Mouse (Mus musculus) intestine, postnatal 0 days (tissue): Measurements from ENCODE around the gene Cd274. TPM values are rescaled to one million over a fixed set of nuclear protein-coding genes. Genes with fewer than 3 reads are reported as not detected.

Experiments
- ATAC-seq: fragments of 200-750 bp; cut with Nextera tagmentation; 2 replicates; pipeline ENCODE4 v1.8.0; 2017; ENCODE audit warnings: mild to moderate bottlenecking, moderate TSS enrichment, moderate library complexity
- H3K27ac ChIP-seq: fragments of 300-500 bp; sonication (generic); 2 replicates; pipeline ENCODE4 v1.5.1; 2014; ENCODE audit warnings: mild to moderate bottlenecking, low read depth, low read length, moderate library complexity
- H3K27me3 ChIP-seq: fragments of 300-500 bp; sonication (generic); replicated peaks from 2 replicates; pipeline ENCODE4 v1.6.1; 2014; ENCODE audit warnings: low read length, mixed read lengths; ENCODE audit not compliant: control insufficient read depth, insufficient read depth
- H3K36me3 ChIP-seq: fragments of 300-500 bp; sonication (generic); 2 replicates; pipeline ENCODE4 v1.6.1; 2014; ENCODE audit warnings: mild to moderate bottlenecking, moderate library complexity; ENCODE audit not compliant: control insufficient read depth, insufficient read depth
- H3K4me1 ChIP-seq: fragments of 300-500 bp; sonication (generic); replicated peaks from 2 replicates; pipeline ENCODE4 v1.6.1; 2014; ENCODE audit warnings: antibody characterized with exemption, low read length, mixed read lengths; ENCODE audit not compliant: control insufficient read depth, insufficient read depth
- H3K4me2 ChIP-seq: fragments of 300-500 bp; sonication (generic); replicated peaks from 2 replicates; pipeline ENCODE4 v1.6.1; 2014; ENCODE audit warnings: low read depth, mild to moderate bottlenecking, moderate library complexity
- H3K4me3 ChIP-seq: fragments of 300-500 bp; sonication (generic); 2 replicates; pipeline ENCODE4 v1.5.1; 2014; ENCODE audit warnings: low read depth, low read length
- H3K9ac ChIP-seq: fragments of 300-500 bp; sonication (generic); 2 replicates; pipeline ENCODE4 v1.6.1; 2014; ENCODE audit warnings: mild to moderate bottlenecking, low read depth, low read length
- H3K9me3 ChIP-seq: fragments of 300-500 bp; sonication (generic); 2 replicates; pipeline ENCODE4 v1.6.1; 2016; ENCODE audit warnings: mixed run types; ENCODE audit not compliant: control insufficient read depth
- CTCF ChIP-seq: sonication (generic); IDR thresholded peaks from 2 replicates; pipeline ENCODE4 v1.5.1; 2016; ENCODE audit warnings: low read depth, mild to moderate bottlenecking, control low read depth, antibody characterized with exemption, moderate library complexity
- WGBS: fragments of 180-500 bp; shearing (Covaris S2); extraction: QIAGEN DNeasy Blood & Tissue Kit; methylation state at CpG from one replicate; pipeline ENCODE4 v1.1.7; 2014; 5-methylcytosine and 5-hydroxymethylcytosine counted together
- polyA plus RNA-seq: library from polyadenylated mRNA; unstranded; fragments of >200 nt; fragmentation: Nextera tagmentation; extraction: Ambion mirVana; gene quantifications from 2 replicates; pipeline ENCODE4 v1.2.1, GENCODE M21; 2015

Cd274 gene
- polyA plus RNA-seq, 1 experiment from 2014 or later: 0.30 TPM

DNA sequence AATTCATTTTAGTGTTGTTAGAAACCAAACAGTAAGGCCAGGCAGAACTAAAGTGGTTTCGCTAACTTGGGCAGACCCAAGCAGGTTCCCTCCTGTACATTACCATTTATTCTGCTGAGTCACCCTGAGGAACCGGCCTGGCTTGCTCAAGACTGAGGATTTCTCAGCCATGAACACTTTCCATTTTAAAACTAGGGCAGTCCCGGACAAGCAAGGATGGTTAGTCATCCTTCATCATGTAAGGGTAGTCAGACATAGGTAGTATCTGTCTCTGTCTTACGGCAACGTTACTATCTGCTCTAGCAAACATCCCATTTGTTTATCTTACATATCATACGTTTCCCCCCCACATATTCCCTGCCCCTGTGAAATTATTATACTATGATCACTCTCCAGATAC is 17.7 kb downstream of the Cd274 start:
- Histone ChIP-seq H3K27me3 (no peaks in the 10 kb centered on the region), H3K9ac (no peak overlapping the region), H3K9me3 (no peaks in the 10 kb centered on the region), H3K36me3 (no peaks in the 10 kb centered on the region), H3K4me1 (no peaks in the 10 kb centered on the region), H3K4me3 (no peak overlapping the region), H3K27ac (no peak overlapping the region), H3K4me2 (no peak overlapping the region)
- no peak for TF ChIP-seq CTCF
- 66% methylated on average over 6 of the region's 6 CpGs for WGBS
- no peak for ATAC-seq

- Histone ChIP-seq H3K4me2 (no peak overlapping the region), H3K9ac (no peak overlapping the region), H3K4me1 (no peaks in the 10 kb centered on the region), H3K36me3 (no peaks in the 10 kb centered on the region), H3K27ac (no peak overlapping the region), H3K9me3 (no peaks in the 10 kb centered on the region), H3K27me3 (no peaks in the 10 kb centered on the region), H3K4me3 (no peak overlapping the region)
- no peak for TF ChIP-seq CTCF
- no peak for ATAC-seq
- WGBS: 85% methylated on average over 4 of the region's 4 CpGs
Observed at GRCm38 (mm10) chr19:29385822-29386221, 18.6 kb downstream of the Cd274 start.

GRCm38 (mm10) chr19:29388818-29389217 is 21.6 kb downstream of the Cd274 start:
- 88% methylated on average over 1 of the region's 1 CpGs for WGBS
- H3K36me3 ChIP-seq: no peaks in the 10 kb centered on the region
- no peaks in the 10 kb centered on the region for H3K9me3 ChIP-seq
- H3K9ac ChIP-seq: no peak overlapping the region
- H3K27ac ChIP-seq: no peak overlapping the region
- no peak overlapping the region for H3K4me3 ChIP-seq
- ATAC-seq: no peak
- no peak overlapping the region for H3K4me2 ChIP-seq
- no peaks in the 10 kb centered on the region for H3K27me3 ChIP-seq
- TF ChIP-seq CTCF: no peak
- H3K4me1 ChIP-seq: no peaks in the 10 kb centered on the region

DNA sequence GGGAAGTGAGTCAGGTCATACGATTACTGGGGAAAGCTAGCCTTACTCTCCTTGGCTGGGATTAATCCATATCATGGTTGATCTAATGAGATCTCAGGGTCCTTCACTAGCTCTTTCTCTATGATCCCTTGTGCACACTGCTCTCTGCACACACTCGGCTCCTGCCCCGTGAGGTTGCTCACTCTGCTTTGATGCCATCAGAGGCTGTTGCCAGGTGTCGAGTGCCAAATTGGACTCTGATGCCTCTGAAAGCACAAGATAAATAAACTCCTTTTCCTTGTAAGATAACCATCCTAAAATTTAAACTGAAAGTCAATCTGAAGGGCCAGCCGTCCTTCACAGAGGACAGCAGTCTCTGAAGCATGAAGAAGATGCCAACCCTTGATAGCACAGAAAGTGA is 23.2 kb downstream of the Cd274 start:
- Histone ChIP-seq H3K36me3 (no peaks in the 10 kb centered on the region), H3K9ac (no peak overlapping the region), H3K27me3 (no peaks in the 10 kb centered on the region), H3K27ac (no peak overlapping the region), H3K9me3 (no peaks in the 10 kb centered on the region), H3K4me3 (no peak overlapping the region), H3K4me1 (no peaks in the 10 kb centered on the region), H3K4me2 (no peak overlapping the region)
- ATAC-seq: no peak
- WGBS: 72% methylated on average over 5 of the region's 5 CpGs
- no peak for TF ChIP-seq CTCF

- Histone ChIP-seq H3K36me3 (no peaks in the 10 kb centered on the region), H3K9ac (no peak overlapping the region), H3K4me1 (no peaks in the 10 kb centered on the region), H3K27me3 (no peaks in the 10 kb centered on the region), H3K27ac (no peak overlapping the region), H3K9me3 (no peaks in the 10 kb centered on the region), H3K4me3 (no peak overlapping the region), H3K4me2 (no peak overlapping the region)
- 66% methylated on average over 4 of the region's 4 CpGs for WGBS
- no peak for TF ChIP-seq CTCF
- ATAC-seq: no peak
Observed at GRCm38 (mm10) chr19:29391279-29391678, 24.0 kb downstream of the Cd274 start.

DNA sequence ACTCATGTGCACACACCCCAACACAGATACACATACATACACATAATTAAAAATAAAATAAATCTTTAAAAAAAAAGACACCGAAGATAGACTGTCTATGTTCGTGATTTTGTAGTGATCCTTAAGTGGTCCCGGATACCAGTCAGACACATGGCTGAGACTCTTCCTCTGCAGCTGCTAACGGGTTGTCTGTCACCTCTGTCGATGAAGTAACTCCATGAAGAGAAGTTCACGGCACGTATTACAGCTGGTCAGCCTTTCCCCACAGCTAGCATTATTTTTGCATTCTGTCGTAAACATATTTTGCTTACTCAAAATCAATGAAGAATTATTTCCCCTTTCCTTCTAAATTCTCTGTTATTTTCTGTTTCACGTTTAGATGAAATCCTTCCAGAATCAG is 26.1 kb downstream of the Cd274 start:
- no peaks in the 10 kb centered on the region for H3K4me1 ChIP-seq
- TF ChIP-seq CTCF: no peak
- 78% methylated on average over 9 of the region's 9 CpGs for WGBS
- no peaks in the 10 kb centered on the region for H3K36me3 ChIP-seq
- H3K27ac ChIP-seq: no peak overlapping the region
- no peak overlapping the region for H3K4me2 ChIP-seq
- ATAC-seq: no peak
- H3K9me3 ChIP-seq: peaks cover 5% of the 10 kb centered on the region; the same call in 1 of the 2 replicates
- H3K9ac ChIP-seq: no peak overlapping the region
- H3K27me3 ChIP-seq: no peaks in the 10 kb centered on the region
- H3K4me3 ChIP-seq: no peak overlapping the region

GRCm38 (mm10) chr19:29394721-29395120 is 27.5 kb downstream of the Cd274 start:
- Histone ChIP-seq H3K9me3 (peaks cover 5% of the 10 kb centered on the region; the same call in 1 of the 2 replicates), H3K36me3 (no peaks in the 10 kb centered on the region), H3K27me3 (no peaks in the 10 kb centered on the region), H3K4me1 (no peaks in the 10 kb centered on the region), H3K27ac (no peak overlapping the region), H3K9ac (no peak overlapping the region), H3K4me2 (no peak overlapping the region), H3K4me3 (no peak overlapping the region)
- no peak for ATAC-seq
- WGBS: 92% methylated on average over 2 of the region's 2 CpGs
- no peak for TF ChIP-seq CTCF
